Mouse (Mus musculus) liver, adult 2 months (tissue): ENCODE data around the gene Gpm6b.

ENCODE experiments used
- CTCF ChIP-seq: fragments of 200-500 bp; IDR thresholded peaks from 2 replicates; pipeline ENCODE4 v1.5.1; 2011; ENCODE audit warnings: low read depth, low read length, control low read depth
- POLR2A ChIP-seq: fragments of 200-500 bp; IDR thresholded peaks from 2 replicates; pipeline ENCODE4 v1.6.1; 2011; ENCODE audit warnings: low read length, control low read depth; ENCODE audit not compliant: insufficient read depth; ENCODE audit errors: extremely low read depth

- TF ChIP-seq CTCF (no peak), POLR2A (no peak)
Observed at GRCm38 (mm10) chrX:166328219-166328901, 89.6 kb downstream of the Gpm6b start.
